8 mouse cellular contexts compared by ENCODE assay signal in genomic region chr3:149326664-149327063, GRCm38 (mm10).
A peak's percentile ranks its signal among the peaks of the same experiment; 100 is the strongest.
DNase-seq lines count a peak whose midpoint lies in the region; ATAC-seq and TF ChIP-seq lines count a peak whose summit lies in the region.
"Had no signal": no experiment of that assay in that cellular context is flagged by ENCODE, and none has a peak within 500 bp of the region (broad histone marks: within the 10 kb centered on the region; RNA-seq: fewer than 3 reads in every experiment).

No protein-coding gene starts in this region.

- H3K9ac ChIP-seq in heart, postnatal 0 days (replicated peaks; ENCODE audit: low read depth, low read length), result no peak overlapping the region
- H3K9ac ChIP-seq in hindbrain, embryonic 13.5 days, result no peak overlapping the region
- H3K9ac ChIP-seq: midbrain, embryonic 13.5 days had no signal

- H3K4me3 ChIP-seq in heart, postnatal 0 days (ENCODE audit: low read depth, low read length), result no peak overlapping the region
- no peak overlapping the region for H3K4me3 ChIP-seq in hindbrain, embryonic 13.5 days
- H3K4me3 ChIP-seq: midbrain, embryonic 13.5 days had no signal

- H3K27me3 ChIP-seq in heart, postnatal 0 days (ENCODE audit: control insufficient read depth, insufficient read depth, low read length), result no peaks in the 10 kb centered on the region
- H3K27me3 ChIP-seq in hindbrain, embryonic 13.5 days, result peaks cover 7% of the 10 kb centered on the region; the same call in 1 of the 2 replicates

- H3K4me2 ChIP-seq in heart, postnatal 0 days (ENCODE audit: low read depth, low read length), result no peak overlapping the region
- H3K4me2 ChIP-seq in hindbrain, embryonic 13.5 days, result no peak overlapping the region
- H3K4me2 ChIP-seq: midbrain, embryonic 13.5 days had no signal

- WGBS in heart, postnatal 0 days, result 42% methylated on average over 5 of the region's 5 CpGs
- WGBS in hindbrain, embryonic 13.5 days, result 64% methylated on average over 5 of the region's 5 CpGs

- peaks cover under 1% of the 10 kb centered on the region; the same call in 1 of the 2 replicates for H3K4me1 ChIP-seq in heart, postnatal 0 days (ENCODE audit: control insufficient read depth, insufficient read depth)
- H3K4me1 ChIP-seq in hindbrain, embryonic 13.5 days (replicated peaks), result peaks cover 6% of the 10 kb centered on the region; the same call in 1 of the 2 replicates

- H3K36me3 ChIP-seq in heart, postnatal 0 days (replicated peaks; ENCODE audit: control insufficient read depth, insufficient read depth, low read length), result no peaks in the 10 kb centered on the region
- H3K36me3 ChIP-seq in hindbrain, embryonic 13.5 days, result no peaks in the 10 kb centered on the region
- H3K36me3 ChIP-seq: midbrain, embryonic 13.5 days had no signal

- ATAC-seq in heart, postnatal 0 days (ENCODE audit: insufficient read depth, low read depth), result 0 out of 2 replicates have a peak, but pooled peaks have one; percentile 37
- ATAC-seq in hindbrain, embryonic 13.5 days (ENCODE audit: low FRiP score), result no peak
- ATAC-seq: midbrain, embryonic 13.5 days had no signal

- no peak for TF ChIP-seq CTCF in heart, postnatal 0 days (IDR thresholded peaks at IDR 0.05; ENCODE audit: low read depth)

- 0 out of 2 replicates have a peak, but pooled peaks have one; percentile 31 for TF ChIP-seq EP300 in heart, postnatal 0 days (IDR thresholded peaks at IDR 0.05; ENCODE audit: low read depth)

- no peaks in the 10 kb centered on the region for H3K9me3 ChIP-seq in heart, postnatal 0 days (replicated peaks; ENCODE audit: control insufficient read depth, low read length)
- H3K9me3 ChIP-seq in hindbrain, embryonic 13.5 days, result no peaks in the 10 kb centered on the region
- H3K9me3 ChIP-seq: midbrain, embryonic 13.5 days had no signal

- no peak overlapping the region for H3K27ac ChIP-seq in heart, postnatal 0 days (ENCODE audit: low read depth)
- no peak overlapping the region for H3K27ac ChIP-seq in hindbrain, embryonic 13.5 days
- H3K27ac ChIP-seq: midbrain, embryonic 13.5 days had no signal

- DNase-seq in thymus, postnatal 25 days, result peak; percentile 6
- no peak for DNase-seq in thymus, postnatal 10 days (ENCODE audit: low spot score in 2 of 2)
- DNase-seq in heart, postnatal 0 days (ENCODE audit: low spot score), result peak; percentile 31
- DNase-seq in lung, postnatal 14 days, result peak; percentile 27
- DNase-seq in urinary bladder, postnatal 4 days (ENCODE audit: low spot score in 2 of 2), result no peak
- DNase-seq in cerebellum, adult 8-10 months, result no peak

Comparison
In these comparisons a context has a peak if more than half of its experiments do, and no peak if none do; other contexts are left out.
1. DNase-seq: peak in thymus, postnatal 25 days (single experiment), heart, postnatal 0 days (single experiment) and lung, postnatal 14 days (single experiment); none in thymus, postnatal 10 days (0 of 2), urinary bladder, postnatal 4 days (0 of 2) and cerebellum, adult 8-10 months (single experiment).